Mouse (Mus musculus): ENCODE data around the gene Rfc5.

DNA sequence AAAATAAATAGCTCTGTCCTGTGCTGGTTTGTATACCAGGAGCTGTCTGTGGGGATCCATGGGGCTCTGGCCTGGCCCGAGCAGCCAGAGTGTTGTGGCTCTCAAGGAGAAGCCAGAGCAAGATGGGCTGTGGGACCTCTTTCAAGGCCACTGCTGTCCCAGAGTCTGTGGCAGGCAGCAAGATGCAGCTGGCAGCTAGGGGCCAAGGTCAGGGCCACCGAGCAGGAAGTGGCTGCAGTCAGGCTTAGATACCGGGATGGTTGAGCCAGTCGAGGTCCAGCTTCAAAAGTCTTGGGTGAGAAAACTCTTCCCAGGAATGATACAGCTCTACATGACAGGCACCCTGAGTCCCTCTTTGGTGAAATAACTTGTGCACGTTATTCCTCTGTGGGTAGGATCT, 41.8 kb downstream of the Rfc5 start:
- TF ChIP-seq CTCF (IDR thresholded peaks at IDR 0.05; ENCODE audit: low read depth), result no peak
- no peak for TF ChIP-seq EP300 (IDR thresholded peaks at IDR 0.05; ENCODE audit: low read depth)

Data from heart, postnatal 0 days (tissue).